Mouse (Mus musculus) liver, embryonic 13.5 days (tissue): ENCODE results near the gene Glt8d2. TPM values are rescaled to one million over a fixed set of nuclear protein-coding genes. Genes with fewer than 3 reads are reported as not detected.

Experiments used
- ATAC-seq: fragments of 200-750 bp; cut with Nextera tagmentation; 2 replicates; pipeline ENCODE4 v1.8.0; 2017; ENCODE audit warnings: low read depth, mild to moderate bottlenecking, moderate number of reproducible peaks, moderate library complexity
- DNase-seq: peaks from one replicate; pipeline ENCODE4 v3.0.0; 2022
- H3K27ac ChIP-seq: fragments of 300-500 bp; sonication (generic); 2 replicates; pipeline ENCODE4 v1.5.1; 2015; ENCODE audit warnings: moderate library complexity, mild to moderate bottlenecking, inconsistent platforms
- H3K27me3 ChIP-seq: fragments of 300-500 bp; sonication (generic); 2 replicates; pipeline ENCODE4 v1.6.1; 2015; ENCODE audit warnings: mild to moderate bottlenecking, inconsistent platforms
- H3K36me3 ChIP-seq: fragments of 300-500 bp; sonication (generic); 2 replicates; pipeline ENCODE4 v1.6.1; 2015; ENCODE audit warnings: mild to moderate bottlenecking, inconsistent platforms
- H3K4me1 ChIP-seq: fragments of 300-500 bp; sonication (generic); replicated peaks from 2 replicates; pipeline ENCODE4 v1.6.1; 2015; ENCODE audit warnings: inconsistent platforms
- H3K4me2 ChIP-seq: fragments of 300-500 bp; sonication (generic); 2 replicates; pipeline ENCODE4 v1.6.1; 2015; ENCODE audit warnings: inconsistent platforms, mild to moderate bottlenecking, moderate library complexity
- H3K4me3 ChIP-seq: fragments of 300-500 bp; sonication (generic); replicated peaks from 2 replicates; pipeline ENCODE4 v1.5.1; 2015; ENCODE audit warnings: mild to moderate bottlenecking, inconsistent platforms
- H3K9ac ChIP-seq: fragments of 300-500 bp; sonication (generic); 2 replicates; pipeline ENCODE4 v1.6.1; 2015; ENCODE audit warnings: mild to moderate bottlenecking, inconsistent platforms
- H3K9me3 ChIP-seq: fragments of 300-500 bp; sonication (generic); replicated peaks from 2 replicates; pipeline ENCODE4 v1.6.1; 2016; ENCODE audit warnings: inconsistent platforms
- WGBS: fragments of 180-500 bp; shearing (Covaris S2); methylation state at CpG from one replicate; pipeline ENCODE4 v1.1.7; 2015; ENCODE audit not compliant: insufficient replicate concordance; 5-methylcytosine and 5-hydroxymethylcytosine counted together
- polyA plus RNA-seq: library from polyadenylated mRNA; unstranded; fragments of >200 nt; fragmentation: Nextera tagmentation; extraction: Ambion mirVana; gene quantifications from 2 replicates; pipeline ENCODE4 v1.2.1, GENCODE M21; 2015

Gene Glt8d2
- polyA plus RNA-seq, 1 experiment from 2014 or later = 0.67 TPM

- Histone ChIP-seq H3K27ac (no peak overlapping the region), H3K9me3 (no peaks in the 10 kb centered on the region), H3K27me3 (no peaks in the 10 kb centered on the region), H3K9ac (no peak overlapping the region), H3K4me3 (no peak overlapping the region), H3K36me3 (no peaks in the 10 kb centered on the region), H3K4me2 (no peak overlapping the region), H3K4me1 (peaks cover 5% of the 10 kb centered on the region)
- ATAC-seq (no peak), DNase-seq (no peak)
- 34% methylated on average over 6 of the region's 6 CpGs for WGBS
These were observed 20.2 kb downstream of the Glt8d2 start for GRCm38 (mm10) chr10:82670205-82670604.

DNA sequence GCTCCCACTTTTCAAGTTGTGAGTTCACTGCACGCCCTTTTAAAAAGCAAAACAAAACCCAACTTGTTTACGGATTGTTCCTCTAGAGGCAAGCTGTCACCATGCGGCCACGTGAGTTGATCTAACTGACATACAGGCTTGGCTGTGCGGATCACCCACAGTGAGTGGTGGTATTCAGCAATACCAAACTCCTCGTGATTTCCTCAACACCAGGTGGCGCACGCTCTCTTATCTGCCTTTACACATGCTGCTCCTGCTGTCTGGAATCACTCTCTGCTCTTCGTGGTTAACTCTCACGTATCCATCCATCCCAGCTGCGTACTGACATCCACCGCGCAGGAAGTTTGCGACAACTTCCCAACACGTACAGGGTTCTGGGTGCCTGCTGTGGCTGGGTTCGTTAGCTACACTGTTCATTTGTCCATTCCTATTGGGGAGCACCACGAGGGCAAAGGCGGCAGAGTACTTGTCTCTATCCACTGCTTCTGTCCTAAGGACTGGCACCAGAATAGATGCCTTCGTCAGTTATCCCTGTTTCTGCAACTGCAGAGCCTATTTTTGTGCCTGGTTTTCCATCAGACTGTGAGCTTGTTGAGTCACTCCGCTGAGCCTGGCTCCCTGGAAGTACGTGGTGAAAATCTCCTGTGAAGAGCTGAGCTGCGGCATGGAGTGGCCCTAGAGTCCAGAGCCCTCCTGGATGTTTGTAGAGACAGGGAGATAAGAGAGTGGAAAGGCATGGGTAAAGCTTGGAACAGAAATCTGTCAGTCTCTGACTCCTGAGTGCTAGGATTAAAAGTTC, 23.8 kb downstream of the Glt8d2 start:
- DNase-seq (peak; percentile 58), ATAC-seq (peak; percentile 82)
- H3K27me3 ChIP-seq = no peaks in the 10 kb centered on the region
- 15% methylated on average over 22 of the region's 22 CpGs for WGBS
- H3K9ac ChIP-seq = peak overlapping the region; percentile 41; the same call in 1 of the 2 replicates
- H3K4me2 ChIP-seq = peak overlapping the region; percentile 51
- H3K4me3 ChIP-seq = no peak overlapping the region
- H3K9me3 ChIP-seq = no peaks in the 10 kb centered on the region
- no peaks in the 10 kb centered on the region for H3K36me3 ChIP-seq
- no peak overlapping the region for H3K27ac ChIP-seq
- peaks cover 5% of the 10 kb centered on the region for H3K4me1 ChIP-seq

GRCm38 (mm10) chr10:82665951-82666350, 24.5 kb downstream of the Glt8d2 start:
- DNase-seq (no peak), ATAC-seq (no peak)
- H3K9ac ChIP-seq = no peak overlapping the region
- peaks cover 5% of the 10 kb centered on the region for H3K4me1 ChIP-seq
- H3K4me3 ChIP-seq = no peak overlapping the region
- no peaks in the 10 kb centered on the region for H3K9me3 ChIP-seq
- H3K4me2 ChIP-seq = no peak overlapping the region
- no peaks in the 10 kb centered on the region for H3K27me3 ChIP-seq
- H3K27ac ChIP-seq = no peak overlapping the region
- 49% methylated on average over 3 of the region's 3 CpGs for whole genome bisulfite sequencing
- H3K36me3 ChIP-seq = no peaks in the 10 kb centered on the region

DNA sequence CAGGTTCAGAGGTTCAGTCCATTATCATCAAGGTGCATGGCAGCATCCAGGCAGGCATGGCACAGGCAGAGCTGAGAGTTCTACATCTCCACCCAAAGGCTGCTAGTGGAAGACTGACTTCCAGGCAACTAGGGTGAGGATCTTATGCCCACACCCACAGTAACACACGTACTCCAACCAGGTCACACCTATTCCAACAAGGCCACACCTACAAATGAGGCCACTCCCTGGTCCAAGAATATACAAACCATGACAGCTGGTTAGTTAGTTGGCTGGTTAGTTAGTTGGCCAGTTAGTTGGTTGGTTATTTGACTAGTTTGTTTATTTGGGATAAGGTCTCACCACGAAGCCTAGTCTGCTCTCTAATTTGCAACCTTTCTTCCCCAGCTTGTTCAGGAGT, 27.2 kb downstream of the Glt8d2 start:
- Histone ChIP-seq H3K36me3 (no peaks in the 10 kb centered on the region), H3K27me3 (no peaks in the 10 kb centered on the region), H3K4me3 (no peak overlapping the region), H3K4me1 (peaks cover 5% of the 10 kb centered on the region), H3K27ac (no peak overlapping the region), H3K9ac (no peak overlapping the region), H3K4me2 (no peak overlapping the region), H3K9me3 (no peaks in the 10 kb centered on the region)
- 62% methylated on average over 2 of the region's 2 CpGs for WGBS
- ATAC-seq (no peak), DNase-seq (no peak)

- H3K27ac ChIP-seq = no peak overlapping the region
- no peak overlapping the region for H3K4me3 ChIP-seq
- peaks cover 5% of the 10 kb centered on the region for H3K4me1 ChIP-seq
- H3K27me3 ChIP-seq = no peaks in the 10 kb centered on the region
- H3K36me3 ChIP-seq = no peaks in the 10 kb centered on the region
- WGBS = 60% methylated on average over 14 of the region's 14 CpGs
- H3K9me3 ChIP-seq = no peaks in the 10 kb centered on the region
- ATAC-seq (no peak), DNase-seq (no peak)
- H3K4me2 ChIP-seq = no peak overlapping the region
- no peak overlapping the region for H3K9ac ChIP-seq
These were observed 28.0 kb downstream of the Glt8d2 start for GRCm38 (mm10) chr10:82662267-82662990.

DNA sequence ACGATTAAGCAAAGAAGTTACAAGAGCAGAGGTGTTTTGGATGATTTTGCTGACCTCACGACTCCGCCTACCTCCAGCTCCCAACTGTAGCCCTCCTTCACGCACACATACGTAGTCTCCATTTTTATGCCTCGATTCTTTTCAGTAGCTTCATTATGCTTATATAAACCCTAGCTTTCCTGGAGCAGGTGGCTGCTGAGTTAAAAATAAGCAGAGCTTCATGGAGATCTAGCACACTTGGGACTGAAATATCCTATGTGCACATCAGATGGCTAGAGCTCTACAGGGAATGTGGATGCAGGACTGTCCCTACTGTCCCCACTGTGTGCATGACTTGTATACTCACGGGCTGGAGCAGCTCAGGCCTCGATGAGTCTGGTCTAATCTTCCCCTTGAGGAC, 28.6 kb downstream of the Glt8d2 start:
- ATAC-seq (no peak), DNase-seq (no peak)
- H3K27me3 ChIP-seq = no peaks in the 10 kb centered on the region
- no peak overlapping the region for H3K4me2 ChIP-seq
- H3K4me1 ChIP-seq = peaks cover 3% of the 10 kb centered on the region
- no peak overlapping the region for H3K4me3 ChIP-seq
- H3K9me3 ChIP-seq = no peaks in the 10 kb centered on the region
- no peaks in the 10 kb centered on the region for H3K36me3 ChIP-seq
- H3K9ac ChIP-seq = no peak overlapping the region
- 71% methylated on average over 8 of the region's 8 CpGs for WGBS
- H3K27ac ChIP-seq = no peak overlapping the region

GRCm38 (mm10) chr10:82654581-82654980, 35.9 kb downstream of the Glt8d2 start:
- H3K9me3 ChIP-seq = no peaks in the 10 kb centered on the region
- H3K27me3 ChIP-seq = no peaks in the 10 kb centered on the region
- H3K4me3 ChIP-seq = no peak overlapping the region
- DNase-seq (no peak), ATAC-seq (no peak)
- no peak overlapping the region for H3K9ac ChIP-seq
- peaks cover 8% of the 10 kb centered on the region for H3K36me3 ChIP-seq
- 78% methylated on average over 3 of the region's 3 CpGs for WGBS
- no peaks in the 10 kb centered on the region for H3K4me1 ChIP-seq
- H3K4me2 ChIP-seq = no peak overlapping the region
- H3K27ac ChIP-seq = no peak overlapping the region

DNA sequence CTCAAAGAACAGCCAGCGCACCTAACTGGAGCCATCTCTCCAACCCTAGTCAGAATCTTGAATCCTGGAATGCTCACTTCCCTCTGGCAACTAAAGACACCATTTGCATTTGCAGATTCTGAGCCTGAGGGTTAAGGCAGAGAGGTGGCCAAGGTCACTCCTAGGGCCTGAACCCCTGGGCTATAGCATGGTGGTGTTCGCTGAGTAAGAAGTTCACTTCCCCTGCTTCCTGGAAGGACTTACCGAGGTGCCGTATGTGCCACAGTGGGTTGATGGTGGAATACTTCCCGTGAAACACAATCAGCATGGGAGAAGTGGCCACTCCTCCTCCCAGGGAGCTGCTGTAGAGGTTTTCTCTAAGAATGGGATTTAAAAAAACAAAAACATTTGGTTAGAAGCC, 37.8 kb downstream of the Glt8d2 start:
- Histone ChIP-seq H3K9me3 (no peaks in the 10 kb centered on the region), H3K4me2 (no peak overlapping the region), H3K36me3 (peaks cover 14% of the 10 kb centered on the region), H3K4me1 (no peaks in the 10 kb centered on the region), H3K4me3 (no peak overlapping the region), H3K27me3 (no peaks in the 10 kb centered on the region), H3K9ac (no peak overlapping the region), H3K27ac (no peak overlapping the region)
- no peak for DNase-seq
- 62% methylated on average over 5 of the region's 5 CpGs for WGBS
- ATAC-seq = no peak

- H3K4me2 ChIP-seq = no peak overlapping the region
- no peak for ATAC-seq
These were observed 39.2 kb downstream of the Glt8d2 start for GRCm38 (mm10) chr10:82651221-82651620.

DNA sequence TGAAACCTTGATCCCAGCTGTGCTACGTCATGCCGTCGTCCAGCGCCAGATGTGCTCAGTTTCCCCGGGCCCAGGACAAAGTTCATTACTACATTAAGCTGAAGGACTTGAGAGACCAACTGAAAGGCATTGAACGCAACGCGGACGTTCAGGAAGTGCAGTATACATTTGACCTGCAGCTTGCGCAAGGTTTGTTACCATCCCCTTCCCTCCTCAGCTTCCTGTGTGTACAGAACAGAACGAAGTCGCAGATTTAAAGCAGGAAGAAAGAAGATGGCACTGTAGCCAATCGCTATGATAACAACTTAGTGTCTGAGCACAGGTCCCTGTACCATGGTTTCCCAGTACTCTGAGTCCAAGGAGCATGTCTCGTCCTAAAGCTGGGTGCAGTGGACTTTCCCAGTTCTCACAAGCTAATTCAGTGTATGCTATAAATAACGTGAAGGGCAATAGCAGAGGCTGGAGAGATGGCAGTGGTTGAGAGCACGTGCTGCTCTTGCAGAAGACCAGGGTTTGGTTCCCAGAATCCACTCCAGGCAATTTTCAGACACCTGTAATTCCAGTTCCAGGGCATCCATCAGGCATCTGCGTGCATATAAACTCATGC, 43.1 kb downstream of the Glt8d2 start:
- 68% methylated on average over 17 of the region's 17 CpGs for WGBS
- Histone ChIP-seq H3K27ac (no peak overlapping the region), H3K4me2 (no peak overlapping the region), H3K27me3 (no peaks in the 10 kb centered on the region), H3K36me3 (peaks cover 61% of the 10 kb centered on the region), H3K4me3 (no peak overlapping the region), H3K4me1 (no peaks in the 10 kb centered on the region), H3K9me3 (no peaks in the 10 kb centered on the region), H3K9ac (no peak overlapping the region)
- DNase-seq = no peak
- ATAC-seq = no peak

More at GRCm38 (mm10) chr10:82651221-82651620, 39.2 kb downstream of the Glt8d2 start:
- Histone ChIP-seq H3K9me3 (no peaks in the 10 kb centered on the region), H3K27me3 (no peaks in the 10 kb centered on the region), H3K9ac (no peak overlapping the region), H3K4me3 (no peak overlapping the region), H3K36me3 (peaks cover 26% of the 10 kb centered on the region), H3K27ac (no peak overlapping the region), H3K4me1 (no peaks in the 10 kb centered on the region)
- 83% methylated on average over 5 of the region's 5 CpGs for WGBS
- no peak for DNase-seq

DNA sequence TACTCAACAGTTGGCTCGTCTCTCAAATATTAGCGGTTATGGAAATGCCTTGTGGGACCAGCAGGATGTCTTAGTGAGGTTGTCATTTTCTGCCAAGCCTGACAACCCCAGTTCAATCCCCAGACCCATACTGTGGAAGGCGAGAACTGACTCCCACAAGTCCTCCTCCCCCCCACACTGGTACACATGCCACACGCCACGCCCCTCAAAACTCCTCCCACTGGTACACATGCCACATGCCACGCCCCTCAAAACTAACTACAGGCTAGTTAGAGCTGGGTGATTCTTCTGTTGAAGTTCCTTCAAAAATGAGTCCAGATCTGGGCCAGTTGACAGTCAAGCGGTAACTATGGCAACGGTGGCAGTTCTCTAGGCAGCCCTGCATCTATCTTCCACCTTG, 44.4 kb downstream of the Glt8d2 start:
- WGBS = 89% methylated on average over 8 of the region's 8 CpGs
- no peak overlapping the region for H3K27ac ChIP-seq
- no peak overlapping the region for H3K9ac ChIP-seq
- H3K27me3 ChIP-seq = no peaks in the 10 kb centered on the region
- H3K4me2 ChIP-seq = no peak overlapping the region
- no peaks in the 10 kb centered on the region for H3K4me1 ChIP-seq
- H3K36me3 ChIP-seq = peaks cover 72% of the 10 kb centered on the region
- no peak for DNase-seq
- ATAC-seq = no peak
- no peaks in the 10 kb centered on the region for H3K9me3 ChIP-seq
- H3K4me3 ChIP-seq = no peak overlapping the region
